Mouse (Mus musculus): ENCODE results near the gene Alpk1. TPM values are rescaled to one million over a fixed set of nuclear protein-coding genes. Genes with fewer than 3 reads are reported as not detected.

Gene Alpk1
- polyA plus RNA-seq, 1 experiment from 2014 or later = 0.58 TPM

GRCm38 (mm10) chr3:127743614-127744365 is 36.5 kb downstream of the Alpk1 start:
- Histone ChIP-seq H3K4me3 (replicated peaks) (no peak overlapping the region), H3K9ac (no peak overlapping the region), H3K9me3 (replicated peaks) (no peaks in the 10 kb centered on the region; the same call in 1 of the 2 replicates), H3K4me1 (replicated peaks) (no peaks in the 10 kb centered on the region), H3K36me3 (no peaks in the 10 kb centered on the region), H3K4me2 (no peak overlapping the region), H3K27ac (no peak overlapping the region), H3K27me3 (peaks cover 28% of the 10 kb centered on the region)
- 69% methylated on average over 14 of the region's 14 CpGs for WGBS (ENCODE audit: insufficient replicate concordance)
- DNase-seq (no peak), ATAC-seq (ENCODE audit: low read depth) (no peak)

- no peak overlapping the region for H3K4me2 ChIP-seq
- WGBS (ENCODE audit: insufficient replicate concordance) = 77% methylated on average over 3 of the region's 3 CpGs
- H3K9ac ChIP-seq = no peak overlapping the region
- H3K27me3 ChIP-seq = peaks cover 8% of the 10 kb centered on the region
- ATAC-seq (ENCODE audit: low read depth) = no peak
- no peaks in the 10 kb centered on the region for H3K4me1 ChIP-seq (replicated peaks)
- no peak for DNase-seq
- H3K27ac ChIP-seq = no peak overlapping the region
- no peaks in the 10 kb centered on the region; the same call in 1 of the 2 replicates for H3K9me3 ChIP-seq (replicated peaks)
- no peaks in the 10 kb centered on the region for H3K36me3 ChIP-seq
- H3K4me3 ChIP-seq (replicated peaks) = no peak overlapping the region
Measured at GRCm38 (mm10) chr3:127741473-127741872, 38.9 kb downstream of the Alpk1 start.

GRCm38 (mm10) chr3:127737876-127738275 is 42.5 kb downstream of the Alpk1 start:
- 68% methylated on average over 5 of the region's 5 CpGs for WGBS (ENCODE audit: insufficient replicate concordance)
- Histone ChIP-seq H3K27me3 (no peaks in the 10 kb centered on the region), H3K4me2 (no peak overlapping the region)

GRCm38 (mm10) chr3:127735395-127735794 is 44.9 kb downstream of the Alpk1 start:
- no peaks in the 10 kb centered on the region for H3K9me3 ChIP-seq (replicated peaks)
- no peak for ATAC-seq (ENCODE audit: low read depth)
- no peaks in the 10 kb centered on the region for H3K4me1 ChIP-seq (replicated peaks)
- no peak overlapping the region for H3K4me3 ChIP-seq (replicated peaks)
- no peak for DNase-seq
- H3K9ac ChIP-seq = no peak overlapping the region
- H3K27me3 ChIP-seq = no peaks in the 10 kb centered on the region
- H3K27ac ChIP-seq = no peak overlapping the region
- 68% methylated on average over 3 of the region's 3 CpGs for WGBS (ENCODE audit: insufficient replicate concordance)
- H3K36me3 ChIP-seq = no peaks in the 10 kb centered on the region
- H3K4me2 ChIP-seq = no peak overlapping the region

More at GRCm38 (mm10) chr3:127737876-127738275, 42.5 kb downstream of the Alpk1 start:
- H3K9me3 ChIP-seq (replicated peaks) = no peaks in the 10 kb centered on the region; the same call in 1 of the 2 replicates
- H3K36me3 ChIP-seq = no peaks in the 10 kb centered on the region
- H3K27ac ChIP-seq = no peak overlapping the region
- no peak overlapping the region for H3K9ac ChIP-seq
- H3K4me1 ChIP-seq (replicated peaks) = no peaks in the 10 kb centered on the region
- DNase-seq = no peak
- H3K4me3 ChIP-seq (replicated peaks) = no peak overlapping the region
- ATAC-seq (ENCODE audit: low read depth) = no peak

GRCm38 (mm10) chr3:127729513-127730137 is 50.7 kb downstream of the Alpk1 start:
- H3K4me3 ChIP-seq (replicated peaks) = no peak overlapping the region
- no peak overlapping the region for H3K27ac ChIP-seq
- H3K27me3 ChIP-seq = no peaks in the 10 kb centered on the region
- no peak for ATAC-seq (ENCODE audit: low read depth)
- no peaks in the 10 kb centered on the region for H3K36me3 ChIP-seq
- no peak overlapping the region for H3K9ac ChIP-seq
- 75% methylated on average over 14 of the region's 14 CpGs for WGBS (ENCODE audit: insufficient replicate concordance)
- no peaks in the 10 kb centered on the region for H3K9me3 ChIP-seq (replicated peaks)
- DNase-seq = no peak
- H3K4me1 ChIP-seq (replicated peaks) = no peaks in the 10 kb centered on the region
- no peak overlapping the region for H3K4me2 ChIP-seq

GRCm38 (mm10) chr3:127728851-127729512 is 51.3 kb downstream of the Alpk1 start:
- Histone ChIP-seq H3K27me3 (no peaks in the 10 kb centered on the region), H3K9ac (no peak overlapping the region), H3K9me3 (replicated peaks) (no peaks in the 10 kb centered on the region), H3K27ac (no peak overlapping the region), H3K4me2 (no peak overlapping the region), H3K4me3 (replicated peaks) (no peak overlapping the region), H3K36me3 (no peaks in the 10 kb centered on the region), H3K4me1 (replicated peaks) (no peaks in the 10 kb centered on the region)
- ATAC-seq (ENCODE audit: low read depth) (no peak), DNase-seq (no peak)
- WGBS (ENCODE audit: insufficient replicate concordance) = 76% methylated on average over 17 of the region's 17 CpGs

- ATAC-seq (ENCODE audit: low read depth) (no peak), DNase-seq (no peak)
- H3K4me2 ChIP-seq = no peak overlapping the region
- no peaks in the 10 kb centered on the region for H3K36me3 ChIP-seq
- no peaks in the 10 kb centered on the region for H3K9me3 ChIP-seq (replicated peaks)
- no peaks in the 10 kb centered on the region for H3K4me1 ChIP-seq (replicated peaks)
- WGBS (ENCODE audit: insufficient replicate concordance) = 73% methylated on average over 9 of the region's 9 CpGs
- no peaks in the 10 kb centered on the region for H3K27me3 ChIP-seq
- no peak overlapping the region for H3K4me3 ChIP-seq (replicated peaks)
- no peak overlapping the region for H3K27ac ChIP-seq
- no peak overlapping the region for H3K9ac ChIP-seq
Measured at GRCm38 (mm10) chr3:127728046-127728445, 52.3 kb downstream of the Alpk1 start.

GRCm38 (mm10) chr3:127720948-127721347 is 59.4 kb downstream of the Alpk1 start:
- no peak overlapping the region for H3K4me2 ChIP-seq
- no peaks in the 10 kb centered on the region for H3K9me3 ChIP-seq (replicated peaks)
- H3K4me1 ChIP-seq (replicated peaks) = no peaks in the 10 kb centered on the region
- H3K9ac ChIP-seq = no peak overlapping the region
- ATAC-seq (ENCODE audit: low read depth) (no peak), DNase-seq (no peak)
- no peaks in the 10 kb centered on the region for H3K27me3 ChIP-seq
- no peak overlapping the region for H3K27ac ChIP-seq
- no peaks in the 10 kb centered on the region for H3K36me3 ChIP-seq
- H3K4me3 ChIP-seq (replicated peaks) = no peak overlapping the region
- WGBS (ENCODE audit: insufficient replicate concordance) = 47% methylated on average over 4 of the region's 4 CpGs

GRCm38 (mm10) chr3:127720050-127720449 is 60.3 kb downstream of the Alpk1 start:
- Histone ChIP-seq H3K27ac (no peak overlapping the region), H3K4me1 (replicated peaks) (no peaks in the 10 kb centered on the region), H3K9me3 (replicated peaks) (no peaks in the 10 kb centered on the region), H3K9ac (no peak overlapping the region), H3K27me3 (no peaks in the 10 kb centered on the region), H3K4me2 (no peak overlapping the region), H3K4me3 (replicated peaks) (no peak overlapping the region), H3K36me3 (no peaks in the 10 kb centered on the region)
- no peak for ATAC-seq (ENCODE audit: low read depth)
- 74% methylated on average over 6 of the region's 6 CpGs for WGBS (ENCODE audit: insufficient replicate concordance)
- no peak for DNase-seq

- H3K9ac ChIP-seq = no peak overlapping the region
- WGBS (ENCODE audit: insufficient replicate concordance) = 74% methylated on average over 5 of the region's 5 CpGs
- no peak overlapping the region for H3K4me3 ChIP-seq (replicated peaks)
- H3K9me3 ChIP-seq (replicated peaks) = no peaks in the 10 kb centered on the region
- no peaks in the 10 kb centered on the region for H3K4me1 ChIP-seq (replicated peaks)
- no peak for DNase-seq
- ATAC-seq (ENCODE audit: low read depth) = no peak
- no peak overlapping the region for H3K27ac ChIP-seq
- H3K4me2 ChIP-seq = no peak overlapping the region
- H3K27me3 ChIP-seq = no peaks in the 10 kb centered on the region
- H3K36me3 ChIP-seq = no peaks in the 10 kb centered on the region
Measured at GRCm38 (mm10) chr3:127719601-127720000, 60.7 kb downstream of the Alpk1 start.

GRCm38 (mm10) chr3:127716759-127717158 is 63.6 kb downstream of the Alpk1 start:
- no peak for DNase-seq
- Histone ChIP-seq H3K9me3 (replicated peaks) (no peaks in the 10 kb centered on the region), H3K4me1 (replicated peaks) (no peaks in the 10 kb centered on the region), H3K27me3 (no peaks in the 10 kb centered on the region), H3K36me3 (no peaks in the 10 kb centered on the region), H3K9ac (no peak overlapping the region), H3K27ac (no peak overlapping the region), H3K4me3 (replicated peaks) (no peak overlapping the region), H3K4me2 (no peak overlapping the region)
- WGBS (ENCODE audit: insufficient replicate concordance) = 34% methylated on average over 2 of the region's 2 CpGs
- no peak for ATAC-seq (ENCODE audit: low read depth)
